Mouse (Mus musculus): ENCODE results near the gene Olfr1414.

- TF ChIP-seq CTCF (IDR thresholded peaks at IDR 0.05) (no peak), EP300 (IDR thresholded peaks at IDR 0.05; ENCODE audit: insufficient read depth, low read depth, low read length) (no peak)
These were observed 49.6 kb downstream of the Olfr1414 start for GRCm38 (mm10) chr1:92468891-92469290.
